Comparison of ENCODE assay signal across 18 mouse cellular contexts in the genomic region with DNA sequence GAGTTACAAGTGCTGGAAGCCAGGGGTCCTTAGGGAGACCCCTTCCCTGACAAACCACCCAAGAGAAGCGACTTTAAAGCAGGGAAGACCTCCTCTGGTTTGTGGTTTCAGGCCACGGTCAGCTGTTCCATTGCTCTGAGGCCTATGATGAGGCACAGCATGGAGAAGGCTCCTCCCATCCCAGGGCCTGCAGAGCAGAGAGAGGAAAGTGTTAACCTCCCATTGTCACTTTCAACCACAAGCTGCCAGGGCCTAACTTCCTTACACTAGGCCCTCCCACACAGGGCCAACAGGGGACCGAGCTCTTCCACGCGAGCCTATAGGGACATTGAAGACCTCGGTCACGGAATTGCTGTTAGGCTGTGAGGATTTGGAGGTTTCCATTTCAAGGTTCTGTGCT. TPM values are rescaled to one million over a fixed set of nuclear protein-coding genes. Genes with fewer than 3 reads are reported as not detected.
DNase-seq lines count a peak whose midpoint lies in the region; ATAC-seq and TF ChIP-seq lines count a peak whose summit lies in the region.
"Had no signal": no experiment of that assay in that cellular context is flagged by ENCODE, and none has a peak within 500 bp of the region (broad histone marks: within the 10 kb centered on the region; RNA-seq: fewer than 3 reads in every experiment).

No protein-coding gene starts in this region.

- no peak for TF ChIP-seq POLR2A in CH12.LX (IDR thresholded peaks at IDR 0.05; ENCODE audit: low read depth, low read length)

- H3K27me3 ChIP-seq in CH12.LX (replicated peaks): no peaks in the 10 kb centered on the region
- no peaks in the 10 kb centered on the region for H3K27me3 ChIP-seq in liver, embryonic 12.5 days (replicated peaks)
- no peaks in the 10 kb centered on the region for H3K27me3 ChIP-seq in hindbrain, embryonic 10.5 days (ENCODE audit: insufficient read depth, poor library complexity, severe bottlenecking)
- H3K27me3 ChIP-seq in hindbrain, embryonic 11.5 days (ENCODE audit: control insufficient read depth, insufficient read depth, low read length): no peaks in the 10 kb centered on the region
- H3K27me3 ChIP-seq: neural tube, embryonic 15.5 days had no signal

- H3K4me1 ChIP-seq in CH12.LX (ENCODE audit: control insufficient read depth in 1 of 2, insufficient read depth in 2 of 2): peaks cover 5 to 31% of the 10 kb centered on the region in 2 experiments
- H3K4me1 ChIP-seq in liver, embryonic 12.5 days: peaks cover 43% of the 10 kb centered on the region
- peaks cover 31% of the 10 kb centered on the region for H3K4me1 ChIP-seq in hindbrain, embryonic 10.5 days (replicated peaks)
- no peaks in the 10 kb centered on the region for H3K4me1 ChIP-seq in hindbrain, embryonic 11.5 days (replicated peaks; ENCODE audit: control insufficient read depth, insufficient read depth, low read length)
- H3K4me1 ChIP-seq: neural tube, embryonic 15.5 days had no signal

- 22% methylated on average over 7 of the region's 7 CpGs for WGBS in liver, embryonic 12.5 days (ENCODE audit: insufficient replicate concordance)
- WGBS in hindbrain, embryonic 10.5 days: 61% methylated on average over 7 of the region's 7 CpGs
- 59% methylated on average over 7 of the region's 7 CpGs for WGBS in hindbrain, embryonic 11.5 days

- TF ChIP-seq RAD21 in CH12.LX (IDR thresholded peaks at IDR 0.05; ENCODE audit: low read depth, low read length): no peak

- no peaks in the 10 kb centered on the region for H3K79me2 ChIP-seq in CH12.LX (replicated peaks; ENCODE audit: control insufficient read depth, extremely low read depth, insufficient read depth, poor library complexity, severe bottlenecking)

- no peak overlapping the region for H3K27ac ChIP-seq in CH12.LX (ENCODE audit: insufficient read depth, low read depth)
- no peak overlapping the region for H3K27ac ChIP-seq in liver, embryonic 12.5 days
- no peak overlapping the region for H3K27ac ChIP-seq in hindbrain, embryonic 10.5 days
- H3K27ac ChIP-seq in hindbrain, embryonic 11.5 days (ENCODE audit: low read depth, low read length): no peak overlapping the region
- H3K27ac ChIP-seq: hindbrain, embryonic 14.5 days; neural tube, embryonic 15.5 days had no signal

- H3K4me3 ChIP-seq in CH12.LX (replicated peaks in 1 of 3; ENCODE audit: low read depth in 2 of 3, low read length in 2 of 3, poor library complexity in 1 of 3): no peak overlapping the region
- no peak overlapping the region for H3K4me3 ChIP-seq in liver, embryonic 12.5 days
- no peak overlapping the region for H3K4me3 ChIP-seq in hindbrain, embryonic 10.5 days
- no peak overlapping the region for H3K4me3 ChIP-seq in hindbrain, embryonic 11.5 days (ENCODE audit: low read depth, low read length)
- H3K4me3 ChIP-seq: neural tube, embryonic 15.5 days had no signal

- ATAC-seq in liver, embryonic 12.5 days: peak; percentile 38; the same call in 1 of the 2 replicates
- ATAC-seq in hindbrain, embryonic 11.5 days (ENCODE audit: low FRiP score): no peak
- ATAC-seq: forebrain, embryonic 16.5 days had no signal

- TF ChIP-seq EP300 in CH12.LX (IDR thresholded peaks at IDR 0.05; ENCODE audit: low read length): peak; percentile 22; the same call in 1 of the 2 replicates

- in situ Hi-C loops in CH12.LX (cut with MboI; ENCODE audit: low pct_ligation_motif_present, low pct_unique_long_range_greater_than_20kb, low sequenced_read_pairs): no loop called here

- H3K4me2 ChIP-seq in CH12.LX (ENCODE audit: insufficient read depth, low read depth, poor library complexity, severe bottlenecking): no peak overlapping the region
- H3K4me2 ChIP-seq in liver, embryonic 12.5 days: 0 out of 2 replicates have a peak overlapping the region, but pooled peaks have one; percentile 5
- H3K4me2 ChIP-seq in hindbrain, embryonic 11.5 days (replicated peaks; ENCODE audit: low read depth, low read length): no peak overlapping the region
- H3K4me2 ChIP-seq: hindbrain, embryonic 14.5 days; neural tube, embryonic 15.5 days had no signal

- H3K9me3 ChIP-seq in CH12.LX (replicated peaks; ENCODE audit: low read length): no peaks in the 10 kb centered on the region
- H3K9me3 ChIP-seq in liver, embryonic 12.5 days (replicated peaks): no peaks in the 10 kb centered on the region
- no peaks in the 10 kb centered on the region for H3K9me3 ChIP-seq in hindbrain, embryonic 10.5 days
- no peaks in the 10 kb centered on the region for H3K9me3 ChIP-seq in hindbrain, embryonic 11.5 days (ENCODE audit: control insufficient read depth, low read length)
- H3K9me3 ChIP-seq: neural tube, embryonic 15.5 days had no signal

- no peak overlapping the region for H3K9ac ChIP-seq in CH12.LX (ENCODE audit: insufficient read depth, low read depth)
- no peak overlapping the region for H3K9ac ChIP-seq in liver, embryonic 12.5 days
- no peak overlapping the region for H3K9ac ChIP-seq in hindbrain, embryonic 11.5 days (ENCODE audit: low read depth, low read length)
- H3K9ac ChIP-seq: hindbrain, embryonic 14.5 days; neural tube, embryonic 15.5 days had no signal

- DNase-seq in CH12.LX (ENCODE audit: extremely low read depth) (peak; percentile 69), ZHBTc4 (ENCODE audit: low read depth, low spot score) (peak; percentile 40)
- DNase-seq in monocyte, adult 2 months (ENCODE audit: low read depth in 1 of 2, low spot score in 2 of 2): peak; percentile 24 to 45
- DNase-seq in hindbrain, embryonic 10.5 days (ENCODE audit: low spot score): no peak
- DNase-seq in hindbrain, embryonic 11.5 days (ENCODE audit: low spot score): no peak
- DNase-seq in adrenal gland, adult 2 months: no peak
- DNase-seq: adrenal gland, postnatal 14 days; cerebellum, postnatal 36 days; gastrocnemius, postnatal 25 days; kidney, adult 11 months; kidney, postnatal 36 days; lung, adult 18-20 months; midbrain, embryonic 14.5 days had no signal

- peaks cover 0 to 14% of the 10 kb centered on the region in 2 experiments for H3K36me3 ChIP-seq in CH12.LX (replicated peaks in 1 of 2; ENCODE audit: control insufficient read depth in 1 of 2, insufficient read depth in 1 of 2, low read length in 1 of 2)
- peaks cover 14% of the 10 kb centered on the region for H3K36me3 ChIP-seq in liver, embryonic 12.5 days
- peaks cover 13% of the 10 kb centered on the region for H3K36me3 ChIP-seq in hindbrain, embryonic 10.5 days
- H3K36me3 ChIP-seq in hindbrain, embryonic 11.5 days (ENCODE audit: control insufficient read depth, insufficient read depth, low read length): no peaks in the 10 kb centered on the region

- TF ChIP-seq CTCF in CH12.LX (conservative IDR thresholded peaks at IDR 0.05 in 1 of 2, IDR thresholded peaks at IDR 0.05 in 1 of 2; ENCODE audit: low read depth in 2 of 2, low read length in 2 of 2): no peak

- dilution Hi-C loops in CH12.LX (cut with MboI; ENCODE audit: extremely low pct_ligation_motif_present, extremely low pct_unique_long_range_greater_than_20kb, low sequenced_read_pairs): no loop called here

TF ChIP-seq in CH12.LX, 34 proteins besides CTCF, POLR2A, EP300 and RAD21 (continues in another document):
- TF ChIP-seq IRF4 (IDR thresholded peaks at IDR 0.05; ENCODE audit: low read depth, low read length) (0 out of 2 replicates have a peak, but pooled peaks have one; percentile 17), USF1 (IDR thresholded peaks at IDR 0.05; ENCODE audit: low read depth, low read length) (no peak), CHD1 (IDR thresholded peaks at IDR 0.05; ENCODE audit: low read depth, low read length) (no peak), MEF2A (IDR thresholded peaks at IDR 0.05; ENCODE audit: borderline replicate concordance, low read depth, low read length) (peak; percentile 21; the same call in 1 of the 2 replicates), BHLHE40 (IDR thresholded peaks at IDR 0.05; ENCODE audit: low read depth, low read length) (no peak)

RNA-seq across cellular contexts. Expression of a gene that starts 16.5 kb away (rescaled TPM):
- total RNA-seq in CH12.LX (2012; rRNA removed): 4.5 and 6.3 TPM in 2 replicates
- 2.8 and 3.5 TPM in 2 replicates for total RNA-seq in CH12.LX (2014; rRNA removed)
- polyA plus RNA-seq in CH12.LX (2012; ENCODE audit: insufficient read length, low read depth): 9.2 and 10.3 TPM in 2 replicates
- polyA plus RNA-seq in liver, embryonic 12.5 days (2016; fragmentation: Nextera tagmentation; extraction: Ambion mirVana): 12.9 and 13.7 TPM in 2 replicates
- polyA plus RNA-seq in hindbrain, embryonic 10.5 days (2016; fragmentation: Nextera tagmentation; extraction: Ambion mirVana): 60.5 and 83.5 TPM in 2 replicates
- polyA plus RNA-seq in hindbrain, embryonic 11.5 days (2014; fragmentation: Nextera tagmentation; extraction: Ambion mirVana): 48.6 and 50.3 TPM in 2 replicates
- total RNA-seq in adrenal gland, adult 2 months (2021): 10 to 100 TPM; 37.9 to 54.8 TPM
- polyA plus RNA-seq in adrenal gland, adult 2 months (2012; rRNA removed): 68.9 and 71.9 TPM in 2 replicates

RNA-seq across cellular contexts. Expression of a gene that starts 17.1 kb away (rescaled TPM):
- 33.4 and 46.1 TPM in 2 replicates for total RNA-seq in CH12.LX (2012; rRNA removed)
- total RNA-seq in CH12.LX (2014; rRNA removed): 48.5 and 56.9 TPM in 2 replicates
- polyA plus RNA-seq in CH12.LX (2012; ENCODE audit: insufficient read length, low read depth): 62.5 and 67.7 TPM in 2 replicates
- 148 and 151 TPM in 2 replicates for polyA plus RNA-seq in liver, embryonic 12.5 days (2016; fragmentation: Nextera tagmentation; extraction: Ambion mirVana)
- polyA plus RNA-seq in hindbrain, embryonic 10.5 days (2016; fragmentation: Nextera tagmentation; extraction: Ambion mirVana): 146 and 150 TPM in 2 replicates
- polyA plus RNA-seq in hindbrain, embryonic 11.5 days (2014; fragmentation: Nextera tagmentation; extraction: Ambion mirVana): 105 and 109 TPM in 2 replicates
- 100 to 1,000 TPM; 126 to 132 TPM for total RNA-seq in adrenal gland, adult 2 months (2021)
- polyA plus RNA-seq in adrenal gland, adult 2 months (2012; rRNA removed): 223 and 257 TPM in 2 replicates

RNA-seq across cellular contexts. Expression of a gene that starts 30.5 kb away (rescaled TPM):
- 0.38 TPM in 1 of 2 replicates, not detected in the other for total RNA-seq in CH12.LX (2012; rRNA removed)
- total RNA-seq in CH12.LX (2014; rRNA removed): not detected in 2 replicates
- polyA plus RNA-seq in CH12.LX (2012; ENCODE audit: insufficient read length, low read depth): not detected in 2 replicates
- polyA plus RNA-seq in liver, embryonic 12.5 days (2016; fragmentation: Nextera tagmentation; extraction: Ambion mirVana): not detected in 2 replicates
- 0.58 and 0.67 TPM in 2 replicates for polyA plus RNA-seq in hindbrain, embryonic 10.5 days (2016; fragmentation: Nextera tagmentation; extraction: Ambion mirVana)
- polyA plus RNA-seq in hindbrain, embryonic 11.5 days (2014; fragmentation: Nextera tagmentation; extraction: Ambion mirVana): 0.32 and 0.37 TPM in 2 replicates
- total RNA-seq in adrenal gland, adult 2 months (2021): not detected
- not detected in 2 replicates for polyA plus RNA-seq in adrenal gland, adult 2 months (2012; rRNA removed)
- total RNA-seq: adrenal gland, postnatal 14 days; gastrocnemius, postnatal 25 days; left cerebral cortex, postnatal 36 days had no signal
- polyA plus RNA-seq: hindbrain, embryonic 14.5 days; midbrain, embryonic 14.5 days; neural tube, embryonic 15.5 days had no signal

RNA-seq across cellular contexts. Expression of a gene that starts 44.1 kb away (rescaled TPM):
- total RNA-seq in CH12.LX (2012; rRNA removed) (not detected in 2 replicates), CH12.LX (2014; rRNA removed) (not detected in 2 replicates)
- 0.09 and 0.10 TPM in 2 replicates for polyA plus RNA-seq in CH12.LX (2012; ENCODE audit: insufficient read length, low read depth)
- polyA plus RNA-seq in liver, embryonic 12.5 days (2016; fragmentation: Nextera tagmentation; extraction: Ambion mirVana): 0.38 and 0.39 TPM in 2 replicates
- 0.31 and 1.2 TPM in 2 replicates for polyA plus RNA-seq in hindbrain, embryonic 10.5 days (2016; fragmentation: Nextera tagmentation; extraction: Ambion mirVana)
- polyA plus RNA-seq in hindbrain, embryonic 11.5 days (2014; fragmentation: Nextera tagmentation; extraction: Ambion mirVana): 0.79 and 1.0 TPM in 2 replicates
- under 1 TPM; 0.59 to 0.95 TPM for total RNA-seq in adrenal gland, adult 2 months (2021)
- polyA plus RNA-seq in adrenal gland, adult 2 months (2012; rRNA removed): 0.03 TPM in 1 of 2 replicates, not detected in the other

Comparison
In these comparisons a context has a peak if more than half of its experiments do, and no peak if none do; other contexts are left out.
1. DNase-seq: peak in CH12.LX (single experiment), ZHBTc4 (single experiment) and monocyte, adult 2 months (2 of 2); none in hindbrain, embryonic 10.5 days (single experiment), hindbrain, embryonic 11.5 days (single experiment) and adrenal gland, adult 2 months (single experiment).